Mouse (Mus musculus) CH12.LX (cell line): Measurements from ENCODE around the gene Numa1.

Source experiments
- CTCF ChIP-seq, 2 experiments: IDR thresholded peaks in 1 of 2; conservative IDR thresholded peaks in 1 of 2; 2 replicates each; pipeline ENCODE4 v1.5.1; 2011 to 2012; ENCODE audit warnings: low read depth in 2 of 2, low read length in 2 of 2, improper control_type of control experiment in 1 of 2, inconsistent platforms in 1 of 2, mild to moderate bottlenecking in 1 of 2, moderate library complexity in 1 of 2
- EP300 ChIP-seq: IDR thresholded peaks from 2 replicates; pipeline ENCODE4 v1.6.1; 2011; ENCODE audit warnings: low read length, improper control_type of control experiment
- JUND ChIP-seq: conservative IDR thresholded peaks from 2 replicates; pipeline ENCODE4 v1.6.1; 2011; ENCODE audit warnings: low read depth, low read length, improper control_type of control experiment
- MAZ ChIP-seq: IDR thresholded peaks from 2 replicates; pipeline ENCODE4 v1.6.1; 2012; ENCODE audit warnings: low read depth, mild to moderate bottlenecking, inconsistent platforms, low read length, improper control_type of control experiment, moderate library complexity
- POLR2A ChIP-seq: IDR thresholded peaks from 2 replicates; pipeline ENCODE4 v1.6.1; 2011; ENCODE audit warnings: low read depth, mild to moderate bottlenecking, improper control_type of control experiment, low read length
- ZMIZ1 ChIP-seq: IDR thresholded peaks from 2 replicates; pipeline ENCODE4 v1.6.1; 2012; ENCODE audit warnings: low read depth, mild to moderate bottlenecking, inconsistent platforms, low read length, improper control_type of control experiment

GRCm38 (mm10) chr7:101937569-101937968 is 3.7 kb downstream of the Numa1 start:
- TF ChIP-seq POLR2A (no peak), EP300 (no peak), CTCF (conservative IDR thresholded peaks at IDR 0.05 in 1 of 2, IDR thresholded peaks at IDR 0.05 in 1 of 2; ENCODE audit: low read depth in 2 of 2, low read length in 2 of 2) (no peak), ZMIZ1 (no peak), JUND (no peak), MAZ (no peak)
